Mouse (Mus musculus) layer of hippocampus, postnatal 25 days (tissue): ENCODE results near the gene Jakmip3. TPM values are rescaled to one million over a fixed set of nuclear protein-coding genes. Genes with fewer than 3 reads are reported as not detected.
A peak's percentile ranks its signal among the peaks of the same experiment; 100 is the strongest.

Experiments
- DNase-seq, 2 experiments: peaks; one replicate each; pipeline ENCODE4 v3.0.0; 2022; ENCODE audit warnings: mixed read lengths in 2 of 2, low spot score in 1 of 2; ENCODE audit errors: extremely low spot score in 1 of 2
- total RNA-seq, 2 experiments: library from RNA; stranded (reverse); gene quantifications; 2 replicates each; pipeline ENCODE4 v1.2.3; 2021

Gene Jakmip3
- total RNA-seq, 2 experiments from 2014 or later: 46.4 to 57.3 TPM

- no peak for DNase-seq
These were observed 152.6 kb downstream of the Jakmip3 start for GRCm38 (mm10) chr7:139093124-139093523.

- no peak for DNase-seq
These were observed 153.3 kb downstream of the Jakmip3 start for GRCm38 (mm10) chr7:139093781-139094180.

GRCm38 (mm10) chr7:139094761-139095160 is 154.2 kb downstream of the Jakmip3 start:
- no peak for DNase-seq

GRCm38 (mm10) chr7:139095282-139095681 is 154.8 kb downstream of the Jakmip3 start:
- DNase-seq: no peak

- DNase-seq: no peak
These were observed 155.9 kb downstream of the Jakmip3 start for GRCm38 (mm10) chr7:139096399-139096798.

- DNase-seq: no peak
These were observed 160.1 kb downstream of the Jakmip3 start for GRCm38 (mm10) chr7:139100531-139101095.

- DNase-seq: no peak
These were observed 160.8 kb downstream of the Jakmip3 start for GRCm38 (mm10) chr7:139101286-139101804.

GRCm38 (mm10) chr7:139101826-139102225 is 161.3 kb downstream of the Jakmip3 start:
- no peak for DNase-seq

GRCm38 (mm10) chr7:139103960-139104381 is 163.4 kb downstream of the Jakmip3 start:
- peak in 1 of 2 experiments; percentile 51 for DNase-seq

- DNase-seq: no peak
These were observed 164.5 kb downstream of the Jakmip3 start for GRCm38 (mm10) chr7:139105076-139105475.

GRCm38 (mm10) chr7:139105705-139106104 is 165.2 kb downstream of the Jakmip3 start:
- DNase-seq: no peak

- no peak for DNase-seq
These were observed 167.5 kb downstream of the Jakmip3 start for GRCm38 (mm10) chr7:139107908-139108650.

- peak; percentile 75 to 95 for DNase-seq
These were observed 178.7 kb downstream of the Jakmip3 start for GRCm38 (mm10) chr7:139119152-139119774.

GRCm38 (mm10) chr7:139119775-139120153 is 179.2 kb downstream of the Jakmip3 start:
- DNase-seq: no peak

GRCm38 (mm10) chr7:139125881-139126280 is 185.4 kb downstream of the Jakmip3 start:
- DNase-seq: no peak

GRCm38 (mm10) chr7:139126549-139126948 is 186.0 kb downstream of the Jakmip3 start:
- no peak for DNase-seq

GRCm38 (mm10) chr7:139128994-139129393 is 188.5 kb downstream of the Jakmip3 start:
- no peak for DNase-seq

- no peak for DNase-seq
These were observed 189.8 kb downstream of the Jakmip3 start for GRCm38 (mm10) chr7:139130361-139130760.

GRCm38 (mm10) chr7:139131538-139131937 is 191.0 kb downstream of the Jakmip3 start:
- no peak for DNase-seq

- DNase-seq: peak in 1 of 2 experiments; percentile 61
These were observed 192.9 kb downstream of the Jakmip3 start for GRCm38 (mm10) chr7:139133446-139133845.
